Mouse (Mus musculus): ENCODE data around the gene Isg15.

GRCm38 (mm10) chr4:156219936-156220335 is 19.3 kb upstream of the Isg15 start:
- TF ChIP-seq CTCF (conservative IDR thresholded peaks at IDR 0.05; ENCODE audit: low read length) = no peak
- no peak for TF ChIP-seq POU5F1 (IDR thresholded peaks at IDR 0.05; ENCODE audit: borderline replicate concordance, low read length)

Data from E14TG2a.4 (cell line).